Mouse (Mus musculus) heart, postnatal 0 days (tissue): ENCODE results near the gene Syt8.

ENCODE experiments used
- CTCF ChIP-seq: IDR thresholded peaks from 2 replicates; pipeline ENCODE4 v1.5.1; 2016; ENCODE audit warnings: antibody characterized with exemption, control low read depth, low read depth
- EP300 ChIP-seq: IDR thresholded peaks from 2 replicates; pipeline ENCODE4 v1.6.1; 2016; ENCODE audit warnings: antibody characterized with exemption, low read depth

DNA sequence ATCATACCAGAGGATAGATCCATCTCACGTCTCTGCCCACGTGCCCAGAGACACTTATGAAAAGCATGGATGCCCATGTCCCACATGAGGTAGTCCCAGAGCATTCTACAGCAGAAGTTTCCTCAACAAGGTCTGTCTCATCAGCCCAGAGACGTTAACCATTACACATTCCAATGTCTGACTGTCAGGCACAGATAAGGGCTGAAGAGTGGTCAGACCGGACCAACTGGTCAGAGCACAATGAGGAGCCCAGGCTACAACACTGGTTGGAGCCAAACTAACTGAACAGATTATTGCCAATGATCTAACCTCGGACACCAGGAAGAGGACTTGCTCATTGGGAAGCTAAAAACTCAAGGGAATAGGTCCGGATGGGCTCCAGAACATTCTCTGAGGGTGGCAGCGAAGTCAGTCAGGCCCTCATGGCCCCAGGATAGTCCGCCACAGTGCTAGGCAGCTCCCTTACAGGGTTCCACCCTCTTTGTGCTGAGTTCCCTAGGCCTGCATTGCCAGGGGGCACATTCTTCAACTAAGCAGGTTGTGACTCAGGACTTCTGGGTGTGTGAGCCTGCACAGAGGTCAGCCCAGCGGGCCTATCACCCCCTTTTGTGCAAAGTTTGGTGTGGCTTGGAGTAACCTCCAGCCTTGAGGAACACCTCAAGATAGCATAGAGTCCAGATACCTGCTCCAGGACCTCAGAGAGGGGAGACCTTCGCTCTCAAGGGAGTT, at the start of gene Syt8:
- TF ChIP-seq CTCF = no peak
- TF ChIP-seq EP300 = no peak
